Mouse (Mus musculus) ES-E14 (cell line): ENCODE results near the gene Srgap1.

Experiments
- CHD2 ChIP-seq: IDR thresholded peaks from 2 replicates; pipeline ENCODE4 v1.6.1; 2014; ENCODE audit warnings: mild to moderate bottlenecking, low read depth, low read length, inconsistent platforms
- HCFC1 ChIP-seq: IDR thresholded peaks from 2 replicates; pipeline ENCODE4 v1.6.1; 2012; ENCODE audit warnings: low read length, inconsistent platforms, borderline replicate concordance; ENCODE audit not compliant: insufficient read depth
- MAFK ChIP-seq: IDR thresholded peaks from 2 replicates; pipeline ENCODE4 v1.6.1; 2014; ENCODE audit warnings: mild to moderate bottlenecking, low read depth, low read length, inconsistent platforms; ENCODE audit not compliant: insufficient read depth
- ZC3H11A ChIP-seq: IDR thresholded peaks from 2 replicates; pipeline ENCODE4 v1.6.1; 2012; ENCODE audit warnings: low read depth, mild to moderate bottlenecking, inconsistent platforms, low read length, borderline replicate concordance
- ZNF384 ChIP-seq: IDR thresholded peaks from 2 replicates; pipeline ENCODE4 v1.6.1; 2012; ENCODE audit warnings: low read depth, low read length, inconsistent platforms

DNA sequence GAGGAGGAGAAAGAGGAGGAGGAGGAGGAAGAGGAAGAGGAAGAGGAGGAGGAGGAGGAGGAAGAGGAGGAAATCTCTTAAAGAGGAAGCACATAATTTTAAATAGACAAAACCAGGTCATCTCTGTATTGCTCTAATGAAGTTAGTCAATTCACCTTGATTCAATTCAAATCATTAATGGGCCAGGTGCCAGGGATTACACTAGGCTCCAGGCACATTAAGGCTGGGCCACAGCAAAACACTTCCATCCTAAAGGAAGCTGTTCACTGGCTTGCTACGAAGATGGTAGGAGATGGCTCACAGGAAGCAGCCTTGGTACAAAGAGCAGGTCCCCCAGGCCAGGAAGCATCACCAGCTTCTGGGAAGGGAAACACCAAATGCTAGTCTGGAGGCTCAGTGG is 189.0 kb downstream of the Srgap1 start:
- TF ChIP-seq ZNF384 (no peak), MAFK (no peak), ZC3H11A (no peak), HCFC1 (no peak), CHD2 (no peak)
